Mouse (Mus musculus): Measurements from ENCODE around the gene Psmd12. TPM values are rescaled to one million over a fixed set of nuclear protein-coding genes. Genes with fewer than 3 reads are reported as not detected.

The Psmd12 gene
- polyA plus RNA-seq, 1 experiment from 2014 or later: 137 TPM

DNA sequence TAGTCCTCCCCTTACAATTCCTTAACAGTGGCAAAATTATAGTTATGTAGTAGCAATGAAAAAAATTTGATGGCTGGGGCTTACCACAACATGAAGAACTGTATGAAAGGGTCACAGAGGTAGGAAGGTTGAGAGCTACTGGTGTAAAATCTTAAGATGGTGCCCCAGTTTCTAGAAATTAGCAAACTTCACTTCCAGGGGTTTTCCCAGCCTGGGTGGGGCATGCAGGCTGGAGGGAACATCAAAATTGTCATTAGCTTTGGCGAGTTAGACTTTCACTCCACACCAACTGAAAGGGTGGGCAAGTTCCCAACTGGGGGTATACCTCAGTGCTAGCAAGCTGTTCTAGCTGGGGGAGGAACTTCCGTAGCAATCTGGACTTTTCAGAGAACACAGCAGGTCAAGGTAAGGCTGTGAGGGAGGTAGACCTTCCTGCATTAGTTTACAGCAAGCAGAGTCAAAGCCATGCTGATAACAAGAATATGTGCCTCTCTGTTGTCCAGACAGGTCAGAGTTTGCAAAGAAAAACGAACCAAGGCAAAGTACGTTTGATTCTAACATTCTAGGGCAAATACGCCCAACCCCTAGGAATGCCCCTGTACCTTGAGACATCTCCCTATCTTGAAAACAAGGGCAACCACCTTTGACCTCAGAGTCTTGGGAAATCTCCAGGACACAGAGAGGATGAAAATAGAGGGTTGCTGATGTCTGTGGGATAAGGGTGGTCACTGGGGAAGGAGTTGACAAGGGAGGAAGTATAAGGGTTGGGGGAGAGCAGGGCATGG lies 39.6 kb downstream of the Psmd12 start:
- no peaks in the 10 kb centered on the region for H3K4me1 ChIP-seq (replicated peaks; ENCODE audit: control insufficient read depth, insufficient read depth)
- no peak overlapping the region for H3K4me3 ChIP-seq (ENCODE audit: low read depth, low read length)
- 56% methylated on average over 5 of the region's 5 CpGs for WGBS
- H3K27ac ChIP-seq (replicated peaks): no peak overlapping the region
- H3K9me3 ChIP-seq (ENCODE audit: control insufficient read depth, low read length): no peaks in the 10 kb centered on the region
- no peak overlapping the region for H3K4me2 ChIP-seq (replicated peaks; ENCODE audit: low read depth)
- TF ChIP-seq CTCF (IDR thresholded peaks at IDR 0.05; ENCODE audit: low read depth) (no peak), EP300 (optimal IDR thresholded peaks at IDR 0.05) (no peak)
- no peak overlapping the region for H3K9ac ChIP-seq (ENCODE audit: low read length)
- DNase-seq (ENCODE audit: low spot score) (no peak), ATAC-seq (ENCODE audit: low FRiP score, low TSS enrichment) (no peak)
- H3K27me3 ChIP-seq (ENCODE audit: control insufficient read depth, insufficient read depth, low read length): no peaks in the 10 kb centered on the region
- no peaks in the 10 kb centered on the region for H3K36me3 ChIP-seq (ENCODE audit: control insufficient read depth, insufficient read depth, low read length)

DNA sequence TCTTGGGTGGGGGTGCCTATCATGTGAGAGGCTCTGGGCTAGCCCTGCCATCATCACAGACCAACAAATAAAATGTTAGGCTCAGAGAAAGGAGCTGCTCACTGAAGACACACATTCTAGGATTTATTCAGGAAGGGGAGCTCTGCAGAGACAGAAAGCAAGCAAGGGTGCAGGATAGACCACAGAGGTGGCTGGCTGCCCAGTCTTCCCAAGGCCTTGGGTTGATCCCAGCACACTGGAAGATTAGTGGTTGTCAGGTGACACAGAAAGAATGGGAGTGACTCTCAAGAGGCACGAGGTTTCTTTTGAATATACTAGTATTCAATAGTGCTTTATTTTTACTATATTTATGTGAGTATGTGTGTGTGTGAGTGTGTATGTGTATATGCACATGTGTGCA lies 41.9 kb downstream of the Psmd12 start:
- H3K4me1 ChIP-seq (replicated peaks; ENCODE audit: control insufficient read depth, insufficient read depth): no peaks in the 10 kb centered on the region
- ATAC-seq (ENCODE audit: low FRiP score, low TSS enrichment): no peak
- H3K4me3 ChIP-seq (ENCODE audit: low read depth, low read length): no peak overlapping the region
- no peak for TF ChIP-seq CTCF (IDR thresholded peaks at IDR 0.05; ENCODE audit: low read depth)
- no peak overlapping the region for H3K27ac ChIP-seq (replicated peaks)
- no peak for DNase-seq (ENCODE audit: low spot score)
- WGBS: 52% methylated on average over 1 of the region's 1 CpGs
- no peak overlapping the region for H3K4me2 ChIP-seq (replicated peaks; ENCODE audit: low read depth)
- no peak overlapping the region for H3K9ac ChIP-seq (ENCODE audit: low read length)
- no peaks in the 10 kb centered on the region for H3K36me3 ChIP-seq (ENCODE audit: control insufficient read depth, insufficient read depth, low read length)
- H3K27me3 ChIP-seq (ENCODE audit: control insufficient read depth, insufficient read depth, low read length): no peaks in the 10 kb centered on the region
- H3K9me3 ChIP-seq (ENCODE audit: control insufficient read depth, low read length): no peaks in the 10 kb centered on the region

DNA sequence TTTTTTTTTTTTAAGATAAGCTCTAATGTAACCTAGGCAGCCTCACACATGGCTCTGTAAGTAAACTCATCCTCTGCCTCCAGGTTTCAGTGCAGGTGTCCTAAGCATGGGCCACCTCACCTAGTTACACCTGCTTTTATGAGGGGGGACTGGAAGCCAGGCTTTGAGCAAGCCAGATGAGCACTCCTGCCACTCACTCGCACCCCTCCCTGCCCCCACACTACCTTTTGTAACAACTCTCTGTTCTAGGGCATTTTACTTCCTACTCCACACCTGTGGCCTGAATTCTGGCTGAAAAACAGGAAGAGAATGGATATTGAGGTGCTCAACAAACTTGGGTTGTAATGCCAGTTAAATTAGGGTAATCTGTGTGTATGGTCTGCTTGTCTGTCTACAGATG lies 45.7 kb downstream of the Psmd12 start:
- no peak for DNase-seq (ENCODE audit: low spot score)
- Histone ChIP-seq H3K9ac (ENCODE audit: low read length) (no peak overlapping the region), H3K4me2 (replicated peaks; ENCODE audit: low read depth) (no peak overlapping the region), H3K27ac (replicated peaks) (no peak overlapping the region), H3K9me3 (ENCODE audit: control insufficient read depth, low read length) (no peaks in the 10 kb centered on the region), H3K27me3 (ENCODE audit: control insufficient read depth, insufficient read depth, low read length) (no peaks in the 10 kb centered on the region), H3K4me3 (ENCODE audit: low read depth, low read length) (no peak overlapping the region), H3K36me3 (ENCODE audit: control insufficient read depth, insufficient read depth, low read length) (no peaks in the 10 kb centered on the region), H3K4me1 (replicated peaks; ENCODE audit: control insufficient read depth, insufficient read depth) (no peaks in the 10 kb centered on the region)
- no peak for TF ChIP-seq CTCF (IDR thresholded peaks at IDR 0.05; ENCODE audit: low read depth)
- ATAC-seq (ENCODE audit: low FRiP score, low TSS enrichment): no peak
- 74% methylated on average over 1 of the region's 1 CpGs for WGBS

DNA sequence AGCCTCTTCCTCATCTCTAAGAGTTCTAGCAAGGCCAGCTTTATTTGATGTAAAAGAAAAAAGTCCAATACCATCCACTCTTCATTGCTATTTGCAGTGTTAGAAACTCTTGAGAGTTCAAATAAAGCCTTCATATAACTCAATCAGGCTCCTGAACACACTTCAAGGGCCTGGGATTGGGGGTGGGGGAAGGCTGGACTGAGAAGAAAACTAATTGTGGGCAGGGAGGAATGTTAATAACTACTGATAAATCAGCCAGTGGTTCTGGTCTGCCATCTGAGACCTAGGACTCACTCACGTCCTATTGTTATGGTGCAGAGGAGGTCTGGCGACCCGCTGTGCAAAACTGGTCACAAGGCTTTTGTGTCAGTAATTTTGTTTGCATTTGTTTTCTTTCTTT lies 48.3 kb downstream of the Psmd12 start:
- Histone ChIP-seq H3K27me3 (ENCODE audit: control insufficient read depth, insufficient read depth, low read length) (no peaks in the 10 kb centered on the region), H3K4me3 (ENCODE audit: low read depth, low read length) (no peak overlapping the region), H3K9me3 (ENCODE audit: control insufficient read depth, low read length) (no peaks in the 10 kb centered on the region), H3K27ac (replicated peaks) (no peak overlapping the region), H3K9ac (ENCODE audit: low read length) (no peak overlapping the region), H3K4me1 (replicated peaks; ENCODE audit: control insufficient read depth, insufficient read depth) (no peaks in the 10 kb centered on the region), H3K4me2 (replicated peaks; ENCODE audit: low read depth) (no peak overlapping the region), H3K36me3 (ENCODE audit: control insufficient read depth, insufficient read depth, low read length) (no peaks in the 10 kb centered on the region)
- no peak for ATAC-seq (ENCODE audit: low FRiP score, low TSS enrichment)
- no peak for TF ChIP-seq EP300 (optimal IDR thresholded peaks at IDR 0.05)
- no peak for TF ChIP-seq CTCF (IDR thresholded peaks at IDR 0.05; ENCODE audit: low read depth)
- DNase-seq (ENCODE audit: low spot score): no peak
- 68% methylated on average over 3 of the region's 3 CpGs for WGBS

DNA sequence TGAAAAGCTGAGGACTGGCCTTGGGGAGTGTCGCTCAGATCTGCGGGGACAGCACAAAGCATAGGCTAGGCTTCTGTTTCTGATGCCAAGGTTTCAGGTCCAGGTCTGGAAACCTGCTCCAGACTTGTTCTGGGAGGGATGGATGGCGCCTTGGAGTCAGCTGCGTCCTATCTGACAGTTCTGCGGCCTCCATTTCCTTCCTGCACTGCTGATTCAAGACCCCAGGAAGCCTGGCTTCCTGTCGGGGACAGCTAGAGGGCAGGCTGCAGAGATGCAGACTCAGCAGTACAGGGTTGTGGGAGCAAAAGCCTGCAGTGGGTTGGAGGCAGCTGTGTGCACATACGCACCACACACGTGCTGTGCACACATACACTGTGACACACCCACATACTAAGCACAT lies 50.0 kb downstream of the Psmd12 start:
- Histone ChIP-seq H3K4me3 (ENCODE audit: low read depth, low read length) (no peak overlapping the region), H3K4me2 (replicated peaks; ENCODE audit: low read depth) (no peak overlapping the region), H3K36me3 (ENCODE audit: control insufficient read depth, insufficient read depth, low read length) (no peaks in the 10 kb centered on the region), H3K27me3 (ENCODE audit: control insufficient read depth, insufficient read depth, low read length) (no peaks in the 10 kb centered on the region), H3K4me1 (replicated peaks; ENCODE audit: control insufficient read depth, insufficient read depth) (no peaks in the 10 kb centered on the region), H3K9ac (ENCODE audit: low read length) (no peak overlapping the region), H3K27ac (replicated peaks) (no peak overlapping the region), H3K9me3 (ENCODE audit: control insufficient read depth, low read length) (no peaks in the 10 kb centered on the region)
- WGBS: 49% methylated on average over 8 of the region's 8 CpGs
- DNase-seq (ENCODE audit: low spot score): no peak
- TF ChIP-seq EP300 (optimal IDR thresholded peaks at IDR 0.05) (no peak), CTCF (IDR thresholded peaks at IDR 0.05; ENCODE audit: low read depth) (peak; percentile 8; the same call in 1 of the 2 replicates)
- ATAC-seq (ENCODE audit: low FRiP score, low TSS enrichment): no peak

DNA sequence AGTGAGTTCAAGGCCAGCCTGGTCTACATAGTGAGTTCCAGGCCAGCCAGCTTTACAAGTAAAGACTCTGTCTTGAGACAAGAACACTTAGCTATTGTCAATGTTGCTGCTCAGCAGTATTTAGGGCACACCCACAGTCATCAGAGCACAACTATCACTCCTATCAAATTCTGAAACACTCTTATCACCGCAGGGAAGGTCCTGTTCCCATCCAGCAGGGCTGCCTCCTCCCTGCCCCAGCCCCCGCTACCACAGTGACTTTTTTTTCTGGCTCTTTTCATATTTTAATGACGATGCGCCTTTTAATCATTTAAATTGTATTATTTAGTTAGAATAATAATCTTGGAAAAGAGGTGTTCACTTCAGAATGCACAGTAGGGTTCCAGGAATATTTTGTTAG lies 52.2 kb downstream of the Psmd12 start:
- H3K4me3 ChIP-seq (ENCODE audit: low read depth, low read length): no peak overlapping the region
- no peak overlapping the region for H3K4me2 ChIP-seq (replicated peaks; ENCODE audit: low read depth)
- no peak overlapping the region for H3K27ac ChIP-seq (replicated peaks)
- no peaks in the 10 kb centered on the region for H3K9me3 ChIP-seq (ENCODE audit: control insufficient read depth, low read length)
- H3K36me3 ChIP-seq (ENCODE audit: control insufficient read depth, insufficient read depth, low read length): no peaks in the 10 kb centered on the region
- H3K27me3 ChIP-seq (ENCODE audit: control insufficient read depth, insufficient read depth, low read length): no peaks in the 10 kb centered on the region
- no peaks in the 10 kb centered on the region for H3K4me1 ChIP-seq (replicated peaks; ENCODE audit: control insufficient read depth, insufficient read depth)
- DNase-seq (ENCODE audit: low spot score) (no peak), ATAC-seq (ENCODE audit: low FRiP score, low TSS enrichment) (no peak)
- TF ChIP-seq CTCF (IDR thresholded peaks at IDR 0.05; ENCODE audit: low read depth) (no peak), EP300 (optimal IDR thresholded peaks at IDR 0.05) (no peak)
- 68% methylated on average over 4 of the region's 4 CpGs for WGBS
- no peak overlapping the region for H3K9ac ChIP-seq (ENCODE audit: low read length)
